Mouse (Mus musculus): ENCODE results near the gene Kctd18. TPM values are rescaled to one million over a fixed set of nuclear protein-coding genes. Genes with fewer than 3 reads are reported as not detected.

The Kctd18 gene
- 9.0 and 9.2 TPM in 2 replicates for polyA plus RNA-seq (2014; fragmentation: Nextera tagmentation; extraction: Ambion mirVana)

DNA sequence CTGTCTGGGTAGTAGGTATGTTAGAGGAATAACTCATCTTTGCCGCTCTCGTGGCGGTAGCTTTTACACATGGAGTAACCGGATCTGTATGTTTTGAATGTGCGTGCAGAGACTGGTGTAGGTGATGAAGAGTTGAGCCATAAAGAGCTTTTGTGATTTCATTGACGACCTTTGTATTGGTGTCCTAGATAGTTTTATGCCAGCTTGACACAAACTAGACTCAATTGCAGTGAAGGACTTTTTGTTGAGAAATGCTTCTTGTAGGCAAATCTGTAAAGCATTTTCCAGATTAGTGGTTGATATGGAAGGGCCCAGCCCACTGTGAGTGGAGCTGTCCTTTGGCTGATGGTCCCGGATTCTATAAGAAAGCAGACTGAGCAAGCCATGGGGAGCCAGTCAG is at the start of gene Kctd18:
Gene Kctd18 (minus strand): TSS at position 101 of the 400 bp plus-strand sequence.
- Histone ChIP-seq H3K4me3 (ENCODE audit: low read depth, low read length) (no peak within 1 kb of the TSS), H3K4me2 (no peak within 1 kb of the TSS), H3K9ac (ENCODE audit: low read depth, low read length) (no peak within 1 kb of the TSS), H3K9me3 (ENCODE audit: control insufficient read depth, low read length) (no peaks in the 10 kb centered on the region), H3K27ac (ENCODE audit: low read depth, low read length) (no peak within 1 kb of the TSS), H3K36me3 (ENCODE audit: control insufficient read depth, insufficient read depth, low read length) (peaks cover 23% of the 10 kb centered on the region), H3K27me3 (replicated peaks; ENCODE audit: control insufficient read depth, insufficient read depth, low read length) (no peaks in the 10 kb centered on the region), H3K4me1 (replicated peaks; ENCODE audit: control insufficient read depth, insufficient read depth, low read length) (no peaks in the 10 kb centered on the region)
- ATAC-seq (replicated peaks; ENCODE audit: low FRiP score), result no peak
- DNase-seq (ENCODE audit: low spot score), result no peak
- 94% methylated on average over 7 of the region's 7 CpGs for WGBS

DNA sequence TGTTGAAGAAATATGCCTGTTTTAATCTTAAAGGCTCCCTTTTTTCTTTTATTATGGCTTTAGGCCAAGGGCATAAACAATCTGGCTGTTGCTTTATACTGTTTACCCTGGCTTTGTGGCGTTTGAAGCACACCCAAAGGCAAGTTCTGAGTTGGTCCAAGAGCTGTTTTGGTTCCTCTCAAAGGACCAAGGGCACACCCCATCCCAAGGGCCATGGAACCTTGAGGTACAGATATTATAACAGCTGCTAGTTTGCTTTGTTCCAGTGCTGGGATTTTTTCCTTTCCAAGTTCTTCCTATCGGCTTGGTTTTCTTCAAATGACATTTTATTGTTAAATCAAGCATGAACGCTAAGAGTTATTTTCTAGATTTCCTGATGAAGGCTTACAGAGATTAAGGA is 46.9 kb upstream of the Kctd18 start:
- no peak for ATAC-seq (replicated peaks; ENCODE audit: low FRiP score)

DNA sequence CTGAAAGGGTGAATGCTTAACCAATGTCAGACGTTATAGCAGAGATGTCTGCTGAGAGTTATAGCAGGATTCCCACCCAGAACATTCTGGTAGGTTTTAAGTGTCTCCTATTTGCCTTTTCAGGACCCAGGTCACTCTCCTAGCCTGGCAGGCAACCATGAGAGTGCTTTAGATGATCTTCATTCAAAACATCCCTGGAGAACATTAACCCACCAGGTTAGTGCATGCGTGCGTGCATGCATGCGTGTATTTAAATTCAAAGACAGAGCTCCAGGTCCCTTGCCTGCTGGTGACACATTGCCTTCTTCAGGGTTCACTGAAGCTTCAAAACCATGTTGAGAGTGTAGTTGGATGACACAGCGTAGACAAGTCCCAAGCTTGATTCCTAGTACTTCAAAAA is 46.4 kb upstream of the Kctd18 start:
- Histone ChIP-seq H3K9me3 (ENCODE audit: control insufficient read depth, low read length) (no peaks in the 10 kb centered on the region), H3K27ac (ENCODE audit: low read depth, low read length) (no peak overlapping the region), H3K4me1 (replicated peaks; ENCODE audit: control insufficient read depth, insufficient read depth, low read length) (no peaks in the 10 kb centered on the region), H3K9ac (ENCODE audit: low read depth, low read length) (no peak overlapping the region), H3K4me2 (no peak overlapping the region), H3K4me3 (ENCODE audit: low read depth, low read length) (no peak overlapping the region), H3K27me3 (replicated peaks; ENCODE audit: control insufficient read depth, insufficient read depth, low read length) (no peaks in the 10 kb centered on the region), H3K36me3 (ENCODE audit: control insufficient read depth, insufficient read depth, low read length) (no peaks in the 10 kb centered on the region)
- 92% methylated on average over 5 of the region's 5 CpGs for WGBS
- ATAC-seq (replicated peaks; ENCODE audit: low FRiP score) (no peak), DNase-seq (ENCODE audit: low spot score) (no peak)

More for the DNA sequence above, 46.9 kb upstream of the Kctd18 start:
- Histone ChIP-seq H3K27me3 (replicated peaks; ENCODE audit: control insufficient read depth, insufficient read depth, low read length) (no peaks in the 10 kb centered on the region), H3K4me3 (ENCODE audit: low read depth, low read length) (no peak overlapping the region), H3K4me1 (replicated peaks; ENCODE audit: control insufficient read depth, insufficient read depth, low read length) (no peaks in the 10 kb centered on the region), H3K4me2 (no peak overlapping the region), H3K9ac (ENCODE audit: low read depth, low read length) (no peak overlapping the region), H3K9me3 (ENCODE audit: control insufficient read depth, low read length) (no peaks in the 10 kb centered on the region), H3K27ac (ENCODE audit: low read depth, low read length) (no peak overlapping the region), H3K36me3 (ENCODE audit: control insufficient read depth, insufficient read depth, low read length) (no peaks in the 10 kb centered on the region)
- WGBS, result 79% methylated on average over 3 of the region's 3 CpGs
- DNase-seq (ENCODE audit: low spot score), result no peak

DNA sequence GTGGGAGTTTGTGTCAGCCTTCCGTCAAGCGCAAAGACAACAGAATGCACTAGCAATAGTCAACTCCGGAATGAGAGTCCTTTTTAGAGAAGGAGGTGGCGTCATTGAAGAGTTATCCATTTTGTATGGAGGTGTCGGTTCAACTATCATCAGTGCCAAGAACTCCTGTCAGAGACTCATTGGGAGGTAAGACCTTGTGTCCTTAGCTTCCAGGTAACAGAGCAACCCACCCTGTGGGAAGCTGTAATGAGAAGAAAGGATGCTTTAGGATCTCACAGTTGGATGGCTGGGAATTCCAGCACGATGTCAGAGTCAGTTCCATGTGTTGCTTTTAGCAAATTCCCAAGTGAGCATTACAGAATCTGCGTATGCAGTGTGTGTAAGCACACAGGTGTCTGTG is 43.4 kb upstream of the Kctd18 start:
- WGBS, result 86% methylated on average over 7 of the region's 7 CpGs
- no peaks in the 10 kb centered on the region for H3K36me3 ChIP-seq (ENCODE audit: control insufficient read depth, insufficient read depth, low read length)
- no peak overlapping the region for H3K4me2 ChIP-seq
- no peaks in the 10 kb centered on the region for H3K9me3 ChIP-seq (ENCODE audit: control insufficient read depth, low read length)
- no peak for ATAC-seq (replicated peaks; ENCODE audit: low FRiP score)
- no peak overlapping the region for H3K9ac ChIP-seq (ENCODE audit: low read depth, low read length)
- H3K27ac ChIP-seq (ENCODE audit: low read depth, low read length), result no peak overlapping the region
- H3K4me1 ChIP-seq (replicated peaks; ENCODE audit: control insufficient read depth, insufficient read depth, low read length), result no peaks in the 10 kb centered on the region
- no peaks in the 10 kb centered on the region for H3K27me3 ChIP-seq (replicated peaks; ENCODE audit: control insufficient read depth, insufficient read depth, low read length)
- no peak overlapping the region for H3K4me3 ChIP-seq (ENCODE audit: low read depth, low read length)
- DNase-seq (ENCODE audit: low spot score), result no peak

DNA sequence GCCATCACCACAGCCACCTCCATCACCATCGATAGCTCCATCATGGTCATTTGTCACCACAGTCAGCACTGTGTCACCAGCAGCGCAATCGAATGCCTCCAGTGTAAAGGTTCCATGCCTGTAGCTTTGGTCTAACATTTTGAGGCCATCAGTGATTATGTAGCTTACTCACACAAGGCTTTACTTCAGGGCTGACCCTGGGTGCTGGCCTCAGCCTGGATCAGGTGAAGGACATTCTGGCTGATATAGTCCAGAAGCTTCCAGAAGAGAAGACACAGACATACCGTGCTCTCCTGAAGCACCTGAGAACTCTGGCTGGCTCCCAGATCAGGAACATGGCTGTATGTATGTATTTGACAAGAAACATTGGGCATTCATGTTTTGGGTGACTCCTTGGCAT is 40.1 kb upstream of the Kctd18 start:
- Histone ChIP-seq H3K9ac (ENCODE audit: low read depth, low read length) (no peak overlapping the region), H3K4me1 (replicated peaks; ENCODE audit: control insufficient read depth, insufficient read depth, low read length) (no peaks in the 10 kb centered on the region), H3K9me3 (ENCODE audit: control insufficient read depth, low read length) (no peaks in the 10 kb centered on the region), H3K27ac (ENCODE audit: low read depth, low read length) (no peak overlapping the region), H3K36me3 (ENCODE audit: control insufficient read depth, insufficient read depth, low read length) (no peaks in the 10 kb centered on the region), H3K4me3 (ENCODE audit: low read depth, low read length) (no peak overlapping the region), H3K27me3 (replicated peaks; ENCODE audit: control insufficient read depth, insufficient read depth, low read length) (no peaks in the 10 kb centered on the region), H3K4me2 (no peak overlapping the region)
- DNase-seq (ENCODE audit: low spot score) (no peak), ATAC-seq (replicated peaks; ENCODE audit: low FRiP score) (no peak)
- 88% methylated on average over 4 of the region's 4 CpGs for WGBS

DNA sequence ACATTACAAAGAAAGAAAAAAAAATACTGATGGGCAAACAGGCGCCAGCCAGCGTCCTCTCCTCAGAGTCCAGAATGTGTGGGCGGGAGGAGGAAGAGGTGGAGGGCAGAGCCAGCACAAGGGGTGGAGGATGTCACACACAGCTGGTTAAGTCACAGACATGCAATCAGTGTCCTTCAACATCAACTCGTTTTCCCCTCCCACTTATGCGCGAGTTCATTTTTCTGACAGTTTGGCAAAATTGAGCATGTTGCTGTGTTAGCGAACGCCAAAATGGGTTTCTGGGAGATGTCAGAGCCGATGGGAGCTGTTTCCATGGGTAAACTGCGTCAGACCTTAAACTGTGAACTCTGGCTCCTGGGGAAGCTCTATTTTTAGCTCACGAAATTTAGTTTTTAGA is 38.2 kb upstream of the Kctd18 start:
- H3K4me3 ChIP-seq (ENCODE audit: low read depth, low read length), result no peak overlapping the region
- WGBS, result 65% methylated on average over 11 of the region's 11 CpGs
- H3K4me2 ChIP-seq, result no peak overlapping the region
- H3K27ac ChIP-seq (ENCODE audit: low read depth, low read length), result no peak overlapping the region
- DNase-seq (ENCODE audit: low spot score) (no peak), ATAC-seq (replicated peaks; ENCODE audit: low FRiP score) (no peak)
- H3K36me3 ChIP-seq (ENCODE audit: control insufficient read depth, insufficient read depth, low read length), result no peaks in the 10 kb centered on the region
- no peaks in the 10 kb centered on the region for H3K4me1 ChIP-seq (replicated peaks; ENCODE audit: control insufficient read depth, insufficient read depth, low read length)
- H3K9ac ChIP-seq (ENCODE audit: low read depth, low read length), result no peak overlapping the region
- no peaks in the 10 kb centered on the region for H3K9me3 ChIP-seq (ENCODE audit: control insufficient read depth, low read length)
- no peaks in the 10 kb centered on the region for H3K27me3 ChIP-seq (replicated peaks; ENCODE audit: control insufficient read depth, insufficient read depth, low read length)

DNA sequence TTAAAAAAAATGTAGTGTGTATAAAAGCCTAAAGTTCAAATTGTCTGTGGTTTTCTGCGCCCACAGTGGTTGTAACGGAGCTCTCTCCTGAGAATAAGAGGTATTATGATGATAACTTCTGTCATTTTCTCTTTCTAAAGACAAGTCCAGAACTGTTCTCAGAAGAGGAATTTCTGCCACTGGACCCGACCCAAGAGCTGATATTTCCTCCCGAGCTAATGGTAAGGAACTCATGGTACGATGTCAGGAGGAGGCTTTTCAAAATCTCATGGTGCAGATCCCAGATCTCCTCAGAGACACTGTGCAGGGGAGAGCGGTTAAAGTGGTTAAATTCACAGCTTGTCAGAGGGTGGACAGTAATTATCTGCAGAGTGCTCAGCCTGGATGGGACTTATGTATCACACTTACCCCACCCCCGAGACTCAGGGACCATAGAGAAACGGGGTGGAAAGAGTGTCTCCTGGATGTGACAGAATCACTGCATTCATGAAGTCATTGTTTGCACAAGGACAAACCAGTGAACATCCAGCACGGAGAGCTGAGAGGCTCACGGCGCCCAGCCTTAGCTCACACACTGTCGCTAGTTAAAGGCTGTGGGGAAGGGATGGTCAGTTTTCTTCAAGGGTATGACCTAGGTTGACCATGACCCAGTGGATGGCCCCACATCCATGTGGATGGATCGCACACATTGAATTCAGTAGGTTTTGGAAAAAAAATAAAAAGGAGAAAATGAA is 37.5 kb upstream of the Kctd18 start:
- no peaks in the 10 kb centered on the region for H3K9me3 ChIP-seq (ENCODE audit: control insufficient read depth, low read length)
- no peak overlapping the region for H3K27ac ChIP-seq (ENCODE audit: low read depth, low read length)
- H3K27me3 ChIP-seq (replicated peaks; ENCODE audit: control insufficient read depth, insufficient read depth, low read length), result no peaks in the 10 kb centered on the region
- 82% methylated on average over 13 of the region's 13 CpGs for WGBS
- ATAC-seq (replicated peaks; ENCODE audit: low FRiP score) (no peak), DNase-seq (ENCODE audit: low spot score) (no peak)
- no peak overlapping the region for H3K9ac ChIP-seq (ENCODE audit: low read depth, low read length)
- H3K4me2 ChIP-seq, result no peak overlapping the region
- H3K4me1 ChIP-seq (replicated peaks; ENCODE audit: control insufficient read depth, insufficient read depth, low read length), result no peaks in the 10 kb centered on the region
- H3K36me3 ChIP-seq (ENCODE audit: control insufficient read depth, insufficient read depth, low read length), result no peaks in the 10 kb centered on the region
- H3K4me3 ChIP-seq (ENCODE audit: low read depth, low read length), result no peak overlapping the region

DNA sequence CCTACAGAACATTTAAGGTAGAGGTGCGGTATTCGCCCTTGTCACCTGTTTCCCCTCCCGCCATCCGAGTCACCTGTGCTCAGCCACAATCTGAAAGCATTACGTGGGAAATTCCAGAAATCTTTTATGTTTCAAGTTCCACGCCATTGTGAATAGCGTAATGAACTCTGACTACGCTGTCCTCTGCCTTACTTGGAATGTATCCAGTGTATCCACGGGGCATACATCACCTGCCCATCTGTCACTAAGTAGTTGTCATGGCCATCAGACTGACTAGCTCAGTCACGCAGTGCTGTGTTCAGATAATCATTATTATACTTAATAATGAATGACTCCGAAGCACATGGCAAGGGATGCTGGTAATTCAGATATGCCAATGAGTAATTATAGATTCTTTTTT is 36.8 kb upstream of the Kctd18 start:
- WGBS, result 86% methylated on average over 11 of the region's 11 CpGs
- no peak overlapping the region for H3K4me2 ChIP-seq
- H3K27me3 ChIP-seq (replicated peaks; ENCODE audit: control insufficient read depth, insufficient read depth, low read length), result no peaks in the 10 kb centered on the region
- no peaks in the 10 kb centered on the region for H3K4me1 ChIP-seq (replicated peaks; ENCODE audit: control insufficient read depth, insufficient read depth, low read length)
- no peaks in the 10 kb centered on the region for H3K9me3 ChIP-seq (ENCODE audit: control insufficient read depth, low read length)
- no peak for DNase-seq (ENCODE audit: low spot score)
- H3K4me3 ChIP-seq (ENCODE audit: low read depth, low read length), result no peak overlapping the region
- H3K9ac ChIP-seq (ENCODE audit: low read depth, low read length), result no peak overlapping the region
- no peak overlapping the region for H3K27ac ChIP-seq (ENCODE audit: low read depth, low read length)
- no peak for ATAC-seq (replicated peaks; ENCODE audit: low FRiP score)
- no peaks in the 10 kb centered on the region for H3K36me3 ChIP-seq (ENCODE audit: control insufficient read depth, insufficient read depth, low read length)

DNA sequence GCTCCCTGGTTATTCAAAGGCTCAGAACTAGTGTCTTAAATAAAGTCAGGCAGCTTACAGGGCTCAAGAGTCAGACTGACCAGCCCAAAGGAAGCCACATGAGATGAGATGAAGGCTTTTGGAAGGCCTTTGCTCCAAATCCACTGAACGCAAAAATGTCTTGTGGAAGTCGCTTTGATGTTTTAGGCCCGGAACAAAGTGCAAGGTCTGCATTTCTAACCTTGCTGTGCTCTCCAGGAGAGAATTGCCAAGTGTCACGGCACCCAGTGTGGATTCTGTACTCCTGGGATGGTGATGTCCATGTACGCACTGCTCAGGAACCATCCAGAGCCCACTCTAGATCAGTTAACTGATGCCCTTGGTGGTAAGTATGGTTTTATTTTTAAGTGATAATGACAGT is 30.4 kb upstream of the Kctd18 start:
- H3K9ac ChIP-seq (ENCODE audit: low read depth, low read length), result no peak overlapping the region
- WGBS, result 84% methylated on average over 5 of the region's 5 CpGs
- no peaks in the 10 kb centered on the region for H3K9me3 ChIP-seq (ENCODE audit: control insufficient read depth, low read length)
- no peak overlapping the region for H3K27ac ChIP-seq (ENCODE audit: low read depth, low read length)
- H3K4me1 ChIP-seq (replicated peaks; ENCODE audit: control insufficient read depth, insufficient read depth, low read length), result no peaks in the 10 kb centered on the region
- no peaks in the 10 kb centered on the region for H3K27me3 ChIP-seq (replicated peaks; ENCODE audit: control insufficient read depth, insufficient read depth, low read length)
- H3K36me3 ChIP-seq (ENCODE audit: control insufficient read depth, insufficient read depth, low read length), result no peaks in the 10 kb centered on the region
- H3K4me2 ChIP-seq, result no peak overlapping the region
- ATAC-seq (replicated peaks; ENCODE audit: low FRiP score), result no peak
- DNase-seq (ENCODE audit: low spot score), result no peak
- no peak overlapping the region for H3K4me3 ChIP-seq (ENCODE audit: low read depth, low read length)

Data from liver, embryonic 11.5 days (tissue).